Mouse (Mus musculus): ENCODE results near the gene Dntt.

GRCm38 (mm10) chr19:40993356-40993755 lies 35.7 kb upstream of the Dntt start:
- TF ChIP-seq GATA1 (IDR thresholded peaks at IDR 0.05; ENCODE audit: low read length) (no peak), TAL1 (IDR thresholded peaks at IDR 0.05; ENCODE audit: low read length) (no peak)

Measured in erythroblast, embryonic 14.5 days (primary cell).